Mouse (Mus musculus) adrenal gland, postnatal 10 days (tissue): Measurements from ENCODE around the gene Foxr1. TPM values are rescaled to one million over a fixed set of nuclear protein-coding genes. Genes with fewer than 3 reads are reported as not detected.
A peak's percentile ranks its signal among the peaks of the same experiment; 100 is the strongest.
"Not testable (repeated sequence)": the region's sequence is repeated elsewhere in the genome, so short reads cannot be mapped to it uniquely, and the experiment has no call there.

Experiments used
- DNase-seq: peaks from one replicate; pipeline ENCODE4 v3.0.0; 2021; ENCODE audit warnings: mixed read lengths
- total RNA-seq, 2 experiments: library from RNA; stranded (reverse); gene quantifications; 2 replicates each; pipeline ENCODE4 v1.2.3; 2021

The Foxr1 gene
- total RNA-seq, 2 experiments from 2014 or later = not detected

GRCm38 (mm10) chr9:44417156-44417891 lies 23.6 kb downstream of the Foxr1 start:
- no peak for DNase-seq

GRCm38 (mm10) chr9:44412781-44413180 lies 28.2 kb downstream of the Foxr1 start:
- no peak for DNase-seq

- DNase-seq = no peak
Observed at GRCm38 (mm10) chr9:44412306-44412705, 28.6 kb downstream of the Foxr1 start.

- no peak for DNase-seq
Observed at GRCm38 (mm10) chr9:44411601-44412130, 29.3 kb downstream of the Foxr1 start.

GRCm38 (mm10) chr9:44410647-44411336 lies 30.1 kb downstream of the Foxr1 start:
- no peak for DNase-seq

- DNase-seq = not testable (repeated sequence)
Observed at GRCm38 (mm10) chr9:44408693-44409092, 32.2 kb downstream of the Foxr1 start.

GRCm38 (mm10) chr9:44407752-44408097 lies 33.2 kb downstream of the Foxr1 start:
- DNase-seq = no peak

GRCm38 (mm10) chr9:44406906-44407751 lies 33.8 kb downstream of the Foxr1 start, which contains the start of the genes Rps25 and Trappc4:
Rps25 (plus strand) TSS chr9:44407139.
Trappc4 (minus strand) TSS chr9:44407600.
- peak; percentile 94 for DNase-seq

- DNase-seq = no peak
Observed at GRCm38 (mm10) chr9:44405011-44405410, 35.9 kb downstream of the Foxr1 start.

- DNase-seq = peak; percentile 37
Observed at GRCm38 (mm10) chr9:44401081-44401480, 39.9 kb downstream of the Foxr1 start.

- no peak for DNase-seq
Observed at GRCm38 (mm10) chr9:44399795-44400114, 41.2 kb downstream of the Foxr1 start.

- DNase-seq = no peak
Observed at GRCm38 (mm10) chr9:44399114-44399794, 41.7 kb downstream of the Foxr1 start.

- DNase-seq = no peak
Observed at GRCm38 (mm10) chr9:44398551-44398950, 42.4 kb downstream of the Foxr1 start.

- DNase-seq = no peak
Observed at GRCm38 (mm10) chr9:44398087-44398486, 42.8 kb downstream of the Foxr1 start.

GRCm38 (mm10) chr9:44396684-44397411 lies 44.1 kb downstream of the Foxr1 start, which contains the start of gene Slc37a4:
Slc37a4 (plus strand) TSS chr9:44396852.
- peak; percentile 97 for DNase-seq

GRCm38 (mm10) chr9:44391466-44391865 lies 49.5 kb downstream of the Foxr1 start:
- DNase-seq = peak; percentile 86

- DNase-seq = peak; percentile 61
Observed at GRCm38 (mm10) chr9:44389273-44389672, 51.7 kb downstream of the Foxr1 start.

GRCm38 (mm10) chr9:44387221-44387620 lies 53.7 kb downstream of the Foxr1 start:
- DNase-seq = no peak

- DNase-seq = no peak
Observed at GRCm38 (mm10) chr9:44384596-44384995, 56.3 kb downstream of the Foxr1 start.
